Mouse (Mus musculus) erythroblast, embryonic 14.5 days (primary cell): ENCODE results near the gene Ccdc149.

Experiments used
- GATA1 ChIP-seq: IDR thresholded peaks from 2 replicates; pipeline ENCODE4 v1.6.1; 2012; ENCODE audit warnings: low read length, inconsistent platforms, mixed read lengths
- TAL1 ChIP-seq: IDR thresholded peaks from 3 replicates; pipeline ENCODE4 v1.6.1; 2012; ENCODE audit warnings: low read length, inconsistent platforms, mixed read lengths

DNA sequence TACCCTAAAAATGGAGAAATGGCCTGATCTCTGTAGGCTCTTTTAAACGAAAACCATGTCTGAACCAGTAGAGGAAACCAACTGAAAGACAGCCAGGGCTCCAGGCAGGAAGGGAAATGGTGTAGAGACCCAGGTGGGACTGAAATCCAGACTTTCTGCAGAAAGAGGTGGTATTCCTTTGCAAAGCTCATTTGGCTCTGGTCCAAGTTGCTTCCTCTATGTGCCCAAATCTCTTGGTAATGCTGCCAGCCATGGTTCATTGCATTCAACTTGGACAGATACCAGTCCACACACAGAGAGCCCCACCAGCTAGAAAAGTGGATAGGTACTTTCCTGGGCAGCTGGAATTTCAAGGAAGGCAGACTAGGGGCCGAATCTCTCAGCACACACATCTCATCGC is 3.5 kb downstream of the Ccdc149 start:
- no peak for TF ChIP-seq TAL1
- TF ChIP-seq GATA1: no peak
